Mouse (Mus musculus): ENCODE measurements at regions not wholly inside any gene's neighbourhood (a gene's known extent, or its start where the extent isn't known, plus 50 kb on each side); places are given as distances from the start of the nearest gene placed in this dataset.

DNA sequence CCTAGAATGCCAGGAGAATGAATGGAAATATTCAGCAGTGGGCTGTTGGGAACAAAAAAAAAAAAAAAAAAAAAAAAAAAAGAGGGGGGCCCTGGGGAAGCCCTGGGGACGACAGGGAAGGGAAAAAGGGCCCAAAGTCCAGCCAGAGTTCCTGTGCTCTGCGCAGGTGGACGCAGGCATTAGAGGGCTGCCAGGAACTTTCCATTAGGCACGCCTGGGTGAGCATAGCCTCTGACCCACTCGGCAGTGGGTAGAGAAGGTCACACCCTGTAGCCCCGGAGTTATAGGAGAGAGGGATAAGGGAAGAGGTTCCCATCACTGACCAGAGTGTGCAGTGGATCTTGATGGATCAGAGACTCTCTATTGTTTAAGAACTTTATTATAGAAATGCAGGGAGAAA is 614.2 kb upstream of the Pou3f4 start:
- DNase-seq = peak; percentile 6 to 67
